ENCODE assay signal across 9 mouse cellular contexts in genomic region chr8:121761480-121761879, GRCm38 (mm10). TPM values are rescaled to one million over a fixed set of nuclear protein-coding genes. Genes with fewer than 3 reads are reported as not detected.
DNase-seq lines count a peak whose midpoint lies in the region; ATAC-seq and TF ChIP-seq lines count a peak whose summit lies in the region.
"Had no signal": no experiment of that assay in that cellular context is flagged by ENCODE, and none has a peak within 500 bp of the region (broad histone marks: within the 10 kb centered on the region; RNA-seq: fewer than 3 reads in every experiment).

No protein-coding gene starts in this region.

- no peaks in the 10 kb centered on the region for H3K27me3 ChIP-seq in kidney, postnatal 0 days (ENCODE audit: insufficient read depth, low read length)

- no peak overlapping the region for H3K4me2 ChIP-seq in kidney, postnatal 0 days (ENCODE audit: low read length)
- H3K4me2 ChIP-seq: liver, embryonic 15.5 days had no signal

- no peaks in the 10 kb centered on the region for H3K36me3 ChIP-seq in kidney, postnatal 0 days (ENCODE audit: insufficient read depth, low read length)
- H3K36me3 ChIP-seq: liver, embryonic 15.5 days had no signal

- no peaks in the 10 kb centered on the region for H3K4me1 ChIP-seq in kidney, postnatal 0 days (replicated peaks; ENCODE audit: insufficient read depth, low read length)
- H3K4me1 ChIP-seq: liver, embryonic 15.5 days had no signal

- no peaks in the 10 kb centered on the region for H3K9me3 ChIP-seq in kidney, postnatal 0 days (replicated peaks; ENCODE audit: low read length)
- H3K9me3 ChIP-seq: liver, embryonic 15.5 days had no signal

- H3K9ac ChIP-seq in kidney, postnatal 0 days (ENCODE audit: low read depth, low read length), result no peak overlapping the region
- H3K9ac ChIP-seq: liver, embryonic 15.5 days had no signal

- ATAC-seq in kidney, postnatal 0 days (replicated peaks; ENCODE audit: low FRiP score, low read depth), result no peak

- TF ChIP-seq CTCF in kidney, postnatal 0 days (IDR thresholded peaks at IDR 0.05; ENCODE audit: low read depth), result no peak

- peak; percentile 82 for DNase-seq in kidney, postnatal 0 days (ENCODE audit: low spot score)
- no peak for DNase-seq in kidney, adult 9 months
- peak; percentile 85 for DNase-seq in R1 (ENCODE audit: low read depth, low spot score)
- peak; percentile 86 for DNase-seq in embryo, embryonic 10.5 days (ENCODE audit: low spot score)
- DNase-seq in lung, postnatal 14 days, result peak; percentile 39
- no peak for DNase-seq in T-cell, adult 2 months (ENCODE audit: low spot score)
- DNase-seq in cerebellum, adult 18-20 months, result no peak
- no peak for DNase-seq in B cell, adult 2 months

- H3K4me3 ChIP-seq in kidney, postnatal 0 days (replicated peaks; ENCODE audit: low read depth, low read length), result no peak overlapping the region
- H3K4me3 ChIP-seq: liver, embryonic 15.5 days had no signal

- H3K27ac ChIP-seq in kidney, postnatal 0 days, result no peak overlapping the region
- H3K27ac ChIP-seq: liver, embryonic 15.5 days had no signal

- 31% methylated on average over 10 of the region's 10 CpGs for WGBS in kidney, postnatal 0 days

RNA-seq across cellular contexts. Expression of gene Jph3, which starts 32.1 kb away (rescaled TPM):
- polyA plus RNA-seq in kidney, postnatal 0 days (2015; fragmentation: Nextera tagmentation; extraction: Ambion mirVana), result 0.37 and 0.41 TPM in 2 replicates

Comparison
In these comparisons a context has a peak if more than half of its experiments do, and no peak if none do; other contexts are left out.
1. DNase-seq: peak in kidney, postnatal 0 days (single experiment), R1 (single experiment), embryo, embryonic 10.5 days (single experiment) and lung, postnatal 14 days (single experiment); none in kidney, adult 9 months (single experiment), T-cell, adult 2 months (single experiment), cerebellum, adult 18-20 months (0 of 2) and B cell, adult 2 months (0 of 2).